Mouse (Mus musculus) midbrain, embryonic 14.5 days (tissue): ENCODE data around the gene Slc30a3. TPM values are rescaled to one million over a fixed set of nuclear protein-coding genes. Genes with fewer than 3 reads are reported as not detected.
A peak's percentile ranks its signal among the peaks of the same experiment; 100 is the strongest.

Experiments used
- ATAC-seq: fragments of 200-750 bp; cut with Nextera tagmentation; 2 replicates; pipeline ENCODE4 v1.8.0; 2017; ENCODE audit warnings: moderate number of reproducible peaks, moderate library complexity; ENCODE audit not compliant: low FRiP score, low TSS enrichment
- DNase-seq: peaks from one replicate; pipeline ENCODE4 v3.0.0-alpha.2; 2015
- H3K27ac ChIP-seq: fragments of 300-500 bp; sonication (generic); replicated peaks from 2 replicates; pipeline ENCODE4 v1.5.1; 2014; ENCODE audit warnings: mild to moderate bottlenecking, low read depth, low read length, moderate library complexity
- H3K27me3 ChIP-seq: fragments of 300-500 bp; sonication (generic); 2 replicates; pipeline ENCODE4 v1.6.1; 2014; ENCODE audit warnings: low read length, control low read depth, mixed read lengths; ENCODE audit not compliant: control insufficient read depth, insufficient read depth
- H3K36me3 ChIP-seq: fragments of 300-500 bp; sonication (generic); 2 replicates; pipeline ENCODE4 v1.6.1; 2014; ENCODE audit warnings: low read length, control low read depth; ENCODE audit not compliant: control insufficient read depth, insufficient read depth
- H3K4me1 ChIP-seq: fragments of 300-500 bp; sonication (generic); 2 replicates; pipeline ENCODE4 v1.6.1; 2014; ENCODE audit warnings: mild to moderate bottlenecking, antibody characterized with exemption, low read length, control low read depth; ENCODE audit not compliant: control insufficient read depth, insufficient read depth
- H3K4me2 ChIP-seq: fragments of 300-500 bp; sonication (generic); 2 replicates; pipeline ENCODE4 v1.6.1; 2014; ENCODE audit warnings: mild to moderate bottlenecking, low read length, moderate library complexity
- H3K4me3 ChIP-seq: fragments of 300-500 bp; sonication (generic); replicated peaks from 2 replicates; pipeline ENCODE4 v1.5.1; 2014; ENCODE audit warnings: low read depth, low read length
- H3K9ac ChIP-seq: fragments of 300-500 bp; sonication (generic); replicated peaks from 2 replicates; pipeline ENCODE4 v1.6.1; 2014; ENCODE audit warnings: mild to moderate bottlenecking, low read length, moderate library complexity
- H3K9me3 ChIP-seq: fragments of 300-500 bp; sonication (generic); 2 replicates; pipeline ENCODE4 v1.6.1; 2016; ENCODE audit warnings: low read length, control low read depth, mixed read lengths; ENCODE audit not compliant: control insufficient read depth
- WGBS: fragments of 180-500 bp; shearing (Covaris S2); extraction: QIAGEN DNeasy Blood & Tissue Kit; methylation state at CpG from one replicate; pipeline ENCODE4 v1.1.7; 2014; 5-methylcytosine and 5-hydroxymethylcytosine counted together
- polyA plus RNA-seq: library from polyadenylated mRNA; unstranded; fragments of >200 nt; fragmentation: Nextera tagmentation; extraction: Ambion mirVana; gene quantifications from 2 replicates; pipeline ENCODE4 v1.2.1, GENCODE M21; 2014

The Slc30a3 gene
- polyA plus RNA-seq, 1 experiment from 2014 or later: 19.8 TPM

- Histone ChIP-seq H3K36me3 (no peaks in the 10 kb centered on the region; the same call in 1 of the 2 replicates), H3K4me3 (peak overlapping the region; percentile 26; the same call in 1 of the 2 replicates), H3K27ac (no peak overlapping the region), H3K9ac (no peak overlapping the region), H3K4me2 (peak overlapping the region; percentile 50), H3K4me1 (0 out of 2 replicates have a peak, but pooled peaks cover 2% of the 10 kb centered on the region), H3K27me3 (peaks cover 45% of the 10 kb centered on the region), H3K9me3 (no peaks in the 10 kb centered on the region)
- DNase-seq (peak; percentile 7), ATAC-seq (no peak)
- 1% methylated on average over 33 of the region's 33 CpGs for WGBS
Measured at GRCm38 (mm10) chr5:31136730-31137424, 28.8 kb upstream of the Slc30a3 start.

- Histone ChIP-seq H3K9me3 (no peaks in the 10 kb centered on the region), H3K27ac (no peak overlapping the region), H3K9ac (no peak overlapping the region), H3K4me3 (no peak overlapping the region), H3K4me1 (no peaks in the 10 kb centered on the region), H3K36me3 (no peaks in the 10 kb centered on the region), H3K27me3 (no peaks in the 10 kb centered on the region), H3K4me2 (no peak overlapping the region)
- ATAC-seq (no peak), DNase-seq (no peak)
- WGBS: 40% methylated on average over 5 of the region's 5 CpGs
Measured at GRCm38 (mm10) chr5:31126050-31126449, 18.0 kb upstream of the Slc30a3 start.

- Histone ChIP-seq H3K9me3 (no peaks in the 10 kb centered on the region), H3K9ac (no peak overlapping the region), H3K27ac (no peak overlapping the region), H3K27me3 (no peaks in the 10 kb centered on the region), H3K36me3 (no peaks in the 10 kb centered on the region), H3K4me1 (no peaks in the 10 kb centered on the region), H3K4me2 (no peak overlapping the region), H3K4me3 (no peak overlapping the region)
- DNase-seq (no peak), ATAC-seq (no peak)
- 48% methylated on average over 2 of the region's 2 CpGs for WGBS
Measured at GRCm38 (mm10) chr5:31123481-31123880, 15.4 kb upstream of the Slc30a3 start.

GRCm38 (mm10) chr5:31121111-31121510, 13.1 kb upstream of the Slc30a3 start:
- WGBS: 89% methylated on average over 8 of the region's 8 CpGs
- ATAC-seq: no peak

GRCm38 (mm10) chr5:31116912-31117311, 8.9 kb upstream of the Slc30a3 start:
- no peak overlapping the region for H3K4me3 ChIP-seq
- ATAC-seq (no peak), DNase-seq (no peak)
- no peaks in the 10 kb centered on the region for H3K4me1 ChIP-seq
- H3K9me3 ChIP-seq: no peaks in the 10 kb centered on the region
- no peaks in the 10 kb centered on the region for H3K36me3 ChIP-seq
- no peaks in the 10 kb centered on the region for H3K27me3 ChIP-seq
- no peak overlapping the region for H3K9ac ChIP-seq
- no peak overlapping the region for H3K4me2 ChIP-seq
- H3K27ac ChIP-seq: no peak overlapping the region
- WGBS: 34% methylated on average over 10 of the region's 10 CpGs

More at GRCm38 (mm10) chr5:31121111-31121510, 13.1 kb upstream of the Slc30a3 start:
- Histone ChIP-seq H3K4me2 (no peak overlapping the region), H3K36me3 (no peaks in the 10 kb centered on the region), H3K4me1 (no peaks in the 10 kb centered on the region), H3K9ac (no peak overlapping the region), H3K9me3 (no peaks in the 10 kb centered on the region), H3K27ac (no peak overlapping the region), H3K27me3 (no peaks in the 10 kb centered on the region), H3K4me3 (no peak overlapping the region)
- DNase-seq: no peak

- Histone ChIP-seq H3K27ac (no peak within 1 kb of the TSS), H3K9me3 (no peaks in the 10 kb centered on the region), H3K4me3 (no peak within 1 kb of the TSS), H3K27me3 (no peaks in the 10 kb centered on the region), H3K4me1 (no peaks in the 10 kb centered on the region), H3K36me3 (no peaks in the 10 kb centered on the region), H3K4me2 (no peak within 1 kb of the TSS), H3K9ac (no peak within 1 kb of the TSS)
- WGBS: 57% methylated on average over 3 of the region's 3 CpGs
- ATAC-seq: no peak
- DNase-seq: no peak
Measured at GRCm38 (mm10) chr5:31116354-31116753, 8.3 kb upstream of the Slc30a3 start, which contains the start of gene Trim54. Gene Trim54 (plus strand): TSS chr5:31116712.

- H3K4me1 ChIP-seq: no peaks in the 10 kb centered on the region
- no peak overlapping the region for H3K4me2 ChIP-seq
- 44% methylated on average over 7 of the region's 7 CpGs for WGBS
- ATAC-seq (no peak), DNase-seq (peak; percentile 37)
- no peaks in the 10 kb centered on the region for H3K27me3 ChIP-seq
- no peaks in the 10 kb centered on the region for H3K36me3 ChIP-seq
- H3K9ac ChIP-seq: no peak overlapping the region
- H3K27ac ChIP-seq: no peak overlapping the region
- H3K9me3 ChIP-seq: no peaks in the 10 kb centered on the region
- H3K4me3 ChIP-seq: no peak overlapping the region
Measured at GRCm38 (mm10) chr5:31110781-31111180, 2.7 kb upstream of the Slc30a3 start.

GRCm38 (mm10) chr5:31105814-31106335, 2.2 kb downstream of the Slc30a3 start, which contains the start of gene Dnajc5g:
Gene Dnajc5g (plus strand): TSS chr5:31106285.
- no peak within 1 kb of the TSS for H3K4me3 ChIP-seq
- no peaks in the 10 kb centered on the region for H3K9me3 ChIP-seq
- no peaks in the 10 kb centered on the region for H3K27me3 ChIP-seq
- ATAC-seq: no peak
- no peaks in the 10 kb centered on the region for H3K36me3 ChIP-seq
- H3K27ac ChIP-seq: no peak within 1 kb of the TSS
- DNase-seq: no peak
- H3K9ac ChIP-seq: no peak within 1 kb of the TSS
- no peaks in the 10 kb centered on the region for H3K4me1 ChIP-seq
- H3K4me2 ChIP-seq: no peak within 1 kb of the TSS
- 86% methylated on average over 9 of the region's 9 CpGs for WGBS
